Comparison of ENCODE assay signal across 7 mouse cellular contexts in genomic region chr4:134128983-134129362, GRCm38 (mm10). TPM values are rescaled to one million over a fixed set of nuclear protein-coding genes. Genes with fewer than 3 reads are reported as not detected.
DNase-seq lines count a peak whose midpoint lies in the region; ATAC-seq and TF ChIP-seq lines count a peak whose summit lies in the region.

No protein-coding gene starts in this region.

- H3K27me3 ChIP-seq in embryonic facial prominence, embryonic 15.5 days, result no peaks in the 10 kb centered on the region
- no peaks in the 10 kb centered on the region for H3K27me3 ChIP-seq in intestine, postnatal 0 days (replicated peaks; ENCODE audit: control insufficient read depth, insufficient read depth, low read length)
- no peaks in the 10 kb centered on the region for H3K27me3 ChIP-seq in midbrain, embryonic 12.5 days

- WGBS in embryonic facial prominence, embryonic 15.5 days, result 2% methylated on average over 14 of the region's 14 CpGs
- under 1% methylated on average over 14 of the region's 14 CpGs for WGBS in intestine, postnatal 0 days
- WGBS in midbrain, embryonic 12.5 days, result 3% methylated on average over 14 of the region's 14 CpGs

- H3K4me3 ChIP-seq in embryonic facial prominence, embryonic 15.5 days (replicated peaks), result peak overlapping the region; percentile 69
- H3K4me3 ChIP-seq in intestine, postnatal 0 days (ENCODE audit: low read depth, low read length), result peak overlapping the region; percentile 86
- peak overlapping the region; percentile 73 for H3K4me3 ChIP-seq in midbrain, embryonic 12.5 days

- peak; percentile 50 to 65 for DNase-seq in spleen, postnatal 36 days (ENCODE audit: low spot score in 2 of 2)
- no peak for DNase-seq in spleen, postnatal 14 days (ENCODE audit: low spot score in 2 of 2)
- no peak for DNase-seq in right cerebral cortex, adult 2 months (ENCODE audit: low spot score in 2 of 2)
- no peak for DNase-seq in retina, postnatal 1 day

- H3K4me2 ChIP-seq in embryonic facial prominence, embryonic 15.5 days (replicated peaks), result peak overlapping the region; percentile 68
- H3K4me2 ChIP-seq in intestine, postnatal 0 days (replicated peaks; ENCODE audit: low read depth), result peak overlapping the region; percentile 90
- peak overlapping the region; percentile 94 for H3K4me2 ChIP-seq in midbrain, embryonic 12.5 days (replicated peaks)

- H3K36me3 ChIP-seq in embryonic facial prominence, embryonic 15.5 days, result peaks cover 12% of the 10 kb centered on the region
- peaks cover 7% of the 10 kb centered on the region; the same call in 1 of the 2 replicates for H3K36me3 ChIP-seq in intestine, postnatal 0 days (ENCODE audit: control insufficient read depth, insufficient read depth)
- peaks cover 19% of the 10 kb centered on the region for H3K36me3 ChIP-seq in midbrain, embryonic 12.5 days

- peaks cover 44% of the 10 kb centered on the region for H3K4me1 ChIP-seq in embryonic facial prominence, embryonic 15.5 days
- H3K4me1 ChIP-seq in intestine, postnatal 0 days (replicated peaks; ENCODE audit: control insufficient read depth, insufficient read depth, low read length), result peaks cover 13% of the 10 kb centered on the region; the same call in 1 of the 2 replicates
- H3K4me1 ChIP-seq in midbrain, embryonic 12.5 days, result peaks cover 29% of the 10 kb centered on the region

- no peaks in the 10 kb centered on the region for H3K9me3 ChIP-seq in embryonic facial prominence, embryonic 15.5 days (replicated peaks)
- H3K9me3 ChIP-seq in intestine, postnatal 0 days (ENCODE audit: control insufficient read depth), result no peaks in the 10 kb centered on the region
- H3K9me3 ChIP-seq in midbrain, embryonic 12.5 days, result no peaks in the 10 kb centered on the region

- TF ChIP-seq CTCF in intestine, postnatal 0 days (IDR thresholded peaks at IDR 0.05; ENCODE audit: low read depth), result no peak

- peak overlapping the region; percentile 82 for H3K27ac ChIP-seq in embryonic facial prominence, embryonic 15.5 days (replicated peaks)
- peak overlapping the region; percentile 82 for H3K27ac ChIP-seq in intestine, postnatal 0 days (ENCODE audit: low read depth, low read length)
- H3K27ac ChIP-seq in midbrain, embryonic 12.5 days (replicated peaks), result peak overlapping the region; percentile 74

- ATAC-seq in embryonic facial prominence, embryonic 15.5 days (ENCODE audit: insufficient number of reproducible peaks, low FRiP score, low TSS enrichment, low read depth), result peak; percentile 44
- peak; percentile 58 for ATAC-seq in intestine, postnatal 0 days
- peak; percentile 71 for ATAC-seq in midbrain, embryonic 12.5 days (ENCODE audit: low FRiP score, low read depth)

- peak overlapping the region; percentile 71 for H3K9ac ChIP-seq in embryonic facial prominence, embryonic 15.5 days
- peak overlapping the region; percentile 83 for H3K9ac ChIP-seq in intestine, postnatal 0 days (ENCODE audit: low read depth, low read length)
- H3K9ac ChIP-seq in midbrain, embryonic 12.5 days (replicated peaks), result peak overlapping the region; percentile 80

RNA-seq across cellular contexts. Expression of gene Sh3bgrl3, which starts 0.4 kb away (rescaled TPM):
- polyA plus RNA-seq in embryonic facial prominence, embryonic 15.5 days (2015; fragmentation: Nextera tagmentation; extraction: Ambion mirVana), result 470 and 490 TPM in 2 replicates
- 503 and 522 TPM in 2 replicates for polyA plus RNA-seq in intestine, postnatal 0 days (2015; fragmentation: Nextera tagmentation; extraction: Ambion mirVana)
- 301 and 307 TPM in 2 replicates for polyA plus RNA-seq in midbrain, embryonic 12.5 days (2016; fragmentation: Nextera tagmentation; extraction: Ambion mirVana)

RNA-seq across cellular contexts. Expression of gene Ubxn11, which starts 26.6 kb away (rescaled TPM):
- polyA plus RNA-seq in embryonic facial prominence, embryonic 15.5 days (2015; fragmentation: Nextera tagmentation; extraction: Ambion mirVana), result 16.9 and 23.7 TPM in 2 replicates
- polyA plus RNA-seq in intestine, postnatal 0 days (2015; fragmentation: Nextera tagmentation; extraction: Ambion mirVana), result 0.88 and 1.5 TPM in 2 replicates
- 6.6 and 6.7 TPM in 2 replicates for polyA plus RNA-seq in midbrain, embryonic 12.5 days (2016; fragmentation: Nextera tagmentation; extraction: Ambion mirVana)

RNA-seq across cellular contexts. Expression of gene Cd52, which starts 34.1 kb away (rescaled TPM):
- 17.1 and 17.9 TPM in 2 replicates for polyA plus RNA-seq in embryonic facial prominence, embryonic 15.5 days (2015; fragmentation: Nextera tagmentation; extraction: Ambion mirVana)
- 28.7 and 31.2 TPM in 2 replicates for polyA plus RNA-seq in intestine, postnatal 0 days (2015; fragmentation: Nextera tagmentation; extraction: Ambion mirVana)
- polyA plus RNA-seq in midbrain, embryonic 12.5 days (2016; fragmentation: Nextera tagmentation; extraction: Ambion mirVana), result 2.0 and 5.5 TPM in 2 replicates

RNA-seq across cellular contexts. Expression of gene Cep85, which starts 57.9 kb away (rescaled TPM):
- 37.4 and 41.8 TPM in 2 replicates for polyA plus RNA-seq in embryonic facial prominence, embryonic 15.5 days (2015; fragmentation: Nextera tagmentation; extraction: Ambion mirVana)
- polyA plus RNA-seq in intestine, postnatal 0 days (2015; fragmentation: Nextera tagmentation; extraction: Ambion mirVana), result 85.9 and 91.1 TPM in 2 replicates
- polyA plus RNA-seq in midbrain, embryonic 12.5 days (2016; fragmentation: Nextera tagmentation; extraction: Ambion mirVana), result 26.7 and 29.8 TPM in 2 replicates

Comparison
In these comparisons a context has a peak if more than half of its experiments do, and no peak if none do; other contexts are left out.
1. DNase-seq: peak in spleen, postnatal 36 days (2 of 2); none in spleen, postnatal 14 days (0 of 2), right cerebral cortex, adult 2 months (0 of 2) and retina, postnatal 1 day (single experiment).
2. Peak in every context shown above with its lines, with median percentiles within 50 percentile points of each other: ATAC-seq, H3K27ac ChIP-seq, H3K4me2 ChIP-seq, H3K4me3 ChIP-seq and H3K9ac ChIP-seq.